Mouse (Mus musculus): Measurements from ENCODE around the gene Acin1.

DNA sequence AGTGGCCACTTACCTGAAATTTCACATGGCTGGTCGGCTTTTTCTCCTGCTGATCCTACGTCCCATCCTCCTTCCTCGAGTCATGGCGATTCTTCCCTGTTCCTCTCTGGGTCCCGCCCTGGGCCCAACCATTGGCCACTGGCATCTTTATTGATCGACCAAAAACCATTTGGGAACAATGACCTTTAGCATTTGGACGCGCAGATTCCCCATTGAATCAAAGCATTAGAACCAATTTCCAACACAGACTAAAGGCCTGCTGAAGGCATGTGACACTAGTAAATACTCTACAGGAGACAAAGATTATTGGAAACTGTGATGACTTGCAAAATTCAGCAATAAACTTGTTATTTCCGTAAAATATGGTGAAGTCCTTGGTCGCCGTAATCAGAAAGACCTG is 33.3 kb upstream of the Acin1 start:
- TF ChIP-seq POLR2A (IDR thresholded peaks at IDR 0.05; ENCODE audit: borderline replicate concordance, control insufficient read depth, low read depth, low read length) (no peak), CTCF (IDR thresholded peaks at IDR 0.05; ENCODE audit: control insufficient read depth, insufficient read depth, low read length) (no peak)
